Comparison of ENCODE assay signal across 16 mouse cellular contexts in the genomic region with DNA sequence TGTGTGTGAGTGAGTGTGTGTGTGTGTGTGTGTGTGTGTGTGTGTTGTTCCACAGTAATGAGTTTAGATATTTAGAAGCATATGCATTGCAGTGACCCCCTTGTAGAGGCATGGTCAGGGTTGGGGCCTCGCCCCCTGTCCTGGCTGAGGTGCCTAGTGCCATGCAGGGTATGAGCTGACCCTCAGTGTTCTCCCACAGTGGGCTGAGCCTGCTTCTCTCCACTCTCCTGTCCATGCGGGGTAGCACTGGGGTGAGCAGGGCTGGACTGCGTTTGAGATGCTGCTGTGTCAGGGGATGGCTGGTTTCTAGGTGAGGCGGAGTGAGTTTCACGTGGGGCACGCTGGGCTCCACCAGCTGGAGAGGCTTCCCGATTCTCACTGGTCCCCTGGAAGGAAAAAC.
"Had no signal": no experiment of that assay in that cellular context is flagged by ENCODE, and none has a peak within 500 bp of the region (broad histone marks: within the 10 kb centered on the region; RNA-seq: fewer than 3 reads in every experiment).

No protein-coding gene starts in this region.

- H3K27me3 ChIP-seq: liver, embryonic 13.5 days; liver, embryonic 15.5 days; lung, embryonic 15.5 days; megakaryocyte, embryonic 14.5 days; neural tube, embryonic 12.5 days had no signal

- H3K9ac ChIP-seq: liver, embryonic 13.5 days; liver, embryonic 15.5 days; liver, postnatal 0 days; lung, embryonic 15.5 days; neural tube, embryonic 12.5 days had no signal

- H3K4me3 ChIP-seq: liver, embryonic 13.5 days; liver, embryonic 15.5 days; lung, embryonic 15.5 days; megakaryocyte, embryonic 14.5 days; neural tube, embryonic 12.5 days had no signal

- H3K27ac ChIP-seq: liver, embryonic 13.5 days; liver, embryonic 15.5 days; lung, embryonic 15.5 days; macrophage; neural tube, embryonic 12.5 days had no signal

- H3K9me3 ChIP-seq: liver, embryonic 13.5 days; liver, embryonic 15.5 days; lung, embryonic 15.5 days; megakaryocyte, embryonic 14.5 days; neural tube, embryonic 12.5 days had no signal

- DNase-seq: liver, embryonic 13.5 days; liver, postnatal 0 days; lung, adult 2 months; lung, postnatal 14 days; lung, postnatal 36 days; midbrain, embryonic 14.5 days; right cerebral cortex, postnatal 14 days; thymus, adult 2 months; thymus, postnatal 36 days had no signal

- H3K4me2 ChIP-seq: liver, embryonic 13.5 days; liver, embryonic 15.5 days; lung, embryonic 15.5 days; midbrain, embryonic 11.5 days; neural tube, embryonic 12.5 days had no signal

- H3K4me1 ChIP-seq: liver, embryonic 13.5 days; liver, embryonic 15.5 days; neural tube, embryonic 12.5 days had no signal

- ATAC-seq: liver, postnatal 0 days; lung, postnatal 0 days had no signal

- H3K36me3 ChIP-seq: liver, embryonic 13.5 days; liver, embryonic 15.5 days; lung, embryonic 15.5 days had no signal
